Mouse (Mus musculus): Measurements from ENCODE around the gene Slit3.

DNA sequence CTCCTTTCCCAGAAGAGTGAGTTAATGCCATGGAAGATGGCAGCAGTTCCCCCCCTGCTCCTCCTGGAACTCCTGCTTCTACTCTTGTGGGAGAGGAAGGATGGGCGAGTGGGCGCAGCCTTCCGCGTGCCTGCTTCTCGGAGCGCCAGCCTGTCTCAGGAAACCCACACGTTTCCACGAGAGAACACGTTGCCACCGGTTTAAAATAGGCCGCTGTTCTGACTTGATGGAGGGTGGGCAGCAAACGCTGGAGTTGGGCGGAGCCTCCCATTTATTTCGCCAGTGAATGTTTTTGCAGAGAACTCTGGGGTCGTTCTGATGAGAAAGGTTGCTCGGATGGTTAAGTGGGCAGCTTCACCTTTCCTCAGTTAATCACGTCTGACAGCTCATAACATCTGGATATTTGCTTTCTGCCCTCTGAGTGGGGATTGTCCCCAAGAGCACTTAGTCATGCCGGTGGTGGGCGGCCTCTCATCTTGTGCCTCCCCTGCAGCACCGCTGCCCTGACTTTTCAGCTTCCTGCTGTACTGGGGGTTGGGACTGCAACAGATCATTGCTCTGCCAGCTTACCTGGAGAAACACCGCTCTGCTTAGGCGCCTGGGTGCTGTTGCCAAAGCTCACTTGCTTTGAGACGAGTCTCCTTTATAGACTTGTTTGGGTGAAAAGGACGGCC lies 57.3 kb downstream of the Slit3 start:
- no peak for TF ChIP-seq CTCF (conservative IDR thresholded peaks at IDR 0.05; ENCODE audit: low read length)
- no peak for TF ChIP-seq NANOG (IDR thresholded peaks at IDR 0.05; ENCODE audit: borderline replicate concordance, low read length)
- TF ChIP-seq POU5F1 (IDR thresholded peaks at IDR 0.05; ENCODE audit: borderline replicate concordance, low read length): no peak

Measured in E14TG2a.4 (cell line).